Mouse (Mus musculus) CD4-positive, CD25-positive, alpha-beta regulatory T cell, adult 2 months (primary cell): Measurements from ENCODE around the gene Gas7.

Experiments
- DNase-seq: peaks from one replicate; pipeline ENCODE4 v3.0.0-alpha.2; 2012; ENCODE audit warnings: low read depth, low spot score

Gas7 gene

GRCm38 (mm10) chr11:67654514-67654913 is 199.3 kb downstream of the Gas7 start:
- no peak for DNase-seq

GRCm38 (mm10) chr11:67655236-67655959 is 200.2 kb downstream of the Gas7 start:
- DNase-seq: no peak

GRCm38 (mm10) chr11:67656366-67656765 is 201.1 kb downstream of the Gas7 start:
- DNase-seq: no peak

GRCm38 (mm10) chr11:67656811-67657210 is 201.6 kb downstream of the Gas7 start:
- no peak for DNase-seq

GRCm38 (mm10) chr11:67657685-67658382 is 202.6 kb downstream of the Gas7 start:
- peak; percentile 50 for DNase-seq

- DNase-seq: no peak
Observed at GRCm38 (mm10) chr11:67661465-67661864, 206.2 kb downstream of the Gas7 start.

GRCm38 (mm10) chr11:67663437-67663836 is 208.2 kb downstream of the Gas7 start:
- DNase-seq: no peak

GRCm38 (mm10) chr11:67664261-67664660 is 209.0 kb downstream of the Gas7 start:
- DNase-seq: no peak

- no peak for DNase-seq
Observed at GRCm38 (mm10) chr11:67664918-67665317, 209.7 kb downstream of the Gas7 start.

- no peak for DNase-seq
Observed at GRCm38 (mm10) chr11:67666129-67666528, 210.9 kb downstream of the Gas7 start.

- DNase-seq: no peak
Observed at GRCm38 (mm10) chr11:67667531-67668332, 212.5 kb downstream of the Gas7 start.

- DNase-seq: no peak
Observed at GRCm38 (mm10) chr11:67668460-67669007, 213.3 kb downstream of the Gas7 start.

- DNase-seq: no peak
Observed at GRCm38 (mm10) chr11:67670031-67670430, 214.8 kb downstream of the Gas7 start.

- no peak for DNase-seq
Observed at GRCm38 (mm10) chr11:67672140-67672539, 216.9 kb downstream of the Gas7 start.

- peak; percentile 50 for DNase-seq
Observed at GRCm38 (mm10) chr11:67675562-67676540, 220.6 kb downstream of the Gas7 start.

- no peak for DNase-seq
Observed at GRCm38 (mm10) chr11:67679300-67679699, 224.1 kb downstream of the Gas7 start.

GRCm38 (mm10) chr11:67679930-67680329 is 224.7 kb downstream of the Gas7 start:
- DNase-seq: no peak

- DNase-seq: no peak
Observed at GRCm38 (mm10) chr11:67681871-67682270, 226.6 kb downstream of the Gas7 start.

GRCm38 (mm10) chr11:67686109-67686508 is 230.9 kb downstream of the Gas7 start:
- DNase-seq: no peak

GRCm38 (mm10) chr11:67694703-67695376 is 239.6 kb downstream of the Gas7 start, which contains the start of gene Rcvrn:
Gene Rcvrn, plus strand, starts transcription at chr11:67695326.
- DNase-seq: no peak
